Mouse (Mus musculus) cortical plate, adult 2 months (tissue): ENCODE results near the gene Rela.

Experiments used
- CTCF ChIP-seq: fragments of 200-500 bp; IDR thresholded peaks from 2 replicates; pipeline ENCODE4 v1.5.1; 2011; ENCODE audit warnings: mild to moderate bottlenecking, control low read depth, low read length; ENCODE audit not compliant: insufficient read depth; ENCODE audit errors: extremely low read depth
- POLR2A ChIP-seq: fragments of 200-500 bp; IDR thresholded peaks from 2 replicates; pipeline ENCODE4 v1.6.1; 2011; ENCODE audit warnings: mild to moderate bottlenecking, low read length, control low read depth; ENCODE audit not compliant: insufficient read depth; ENCODE audit errors: extremely low read depth

DNA sequence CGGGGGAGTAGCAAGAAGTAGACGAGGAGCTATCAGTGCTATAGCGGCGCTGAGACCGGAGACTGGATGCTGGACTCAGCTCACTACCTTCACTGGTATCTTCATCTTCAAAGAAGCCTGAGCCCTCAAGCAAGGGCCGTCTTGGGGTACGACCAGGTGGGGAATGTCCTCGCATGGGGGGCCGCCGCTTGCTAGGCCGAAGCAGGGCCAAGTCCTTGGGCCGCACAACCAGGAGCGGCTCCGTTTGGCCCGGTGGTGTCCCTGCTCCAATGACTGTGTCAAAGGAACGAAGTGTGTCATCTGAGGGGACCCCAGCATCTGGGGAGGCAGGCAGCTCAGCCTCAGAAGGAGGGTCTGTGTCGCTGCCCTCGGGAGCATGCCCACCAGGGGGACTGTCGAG is 48.1 kb downstream of the Rela start:
- TF ChIP-seq CTCF (no peak), POLR2A (no peak)
